Mouse (Mus musculus) right cerebral cortex, adult 2 months (tissue): Measurements from ENCODE around the gene Dock3.

ENCODE experiments used
- DNase-seq, 2 experiments: peaks; one replicate each; pipeline ENCODE4 v3.0.0; 2021 to 2022; ENCODE audit warnings: low spot score in 2 of 2

Dock3 gene

DNA sequence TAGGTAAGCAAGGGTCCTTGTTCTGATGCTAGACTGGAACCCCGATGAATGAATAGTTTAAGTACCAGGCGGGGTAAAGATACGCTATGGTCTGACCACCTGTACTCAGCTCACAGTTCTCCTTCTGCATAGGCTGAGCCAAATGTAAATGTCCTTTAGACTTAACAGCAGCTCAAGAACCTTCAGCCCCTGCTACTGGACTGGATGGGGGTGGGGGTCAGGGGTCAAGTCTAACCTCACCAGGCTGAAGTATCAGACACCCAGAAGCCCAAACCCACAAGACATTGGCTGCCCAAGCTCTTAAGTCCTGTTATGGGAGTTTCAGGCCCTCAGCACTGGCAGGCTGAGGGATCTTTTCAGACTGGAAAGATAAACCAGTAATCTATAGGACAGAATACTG is 343.4 kb downstream of the Dock3 start:
- DNase-seq: no peak

DNA sequence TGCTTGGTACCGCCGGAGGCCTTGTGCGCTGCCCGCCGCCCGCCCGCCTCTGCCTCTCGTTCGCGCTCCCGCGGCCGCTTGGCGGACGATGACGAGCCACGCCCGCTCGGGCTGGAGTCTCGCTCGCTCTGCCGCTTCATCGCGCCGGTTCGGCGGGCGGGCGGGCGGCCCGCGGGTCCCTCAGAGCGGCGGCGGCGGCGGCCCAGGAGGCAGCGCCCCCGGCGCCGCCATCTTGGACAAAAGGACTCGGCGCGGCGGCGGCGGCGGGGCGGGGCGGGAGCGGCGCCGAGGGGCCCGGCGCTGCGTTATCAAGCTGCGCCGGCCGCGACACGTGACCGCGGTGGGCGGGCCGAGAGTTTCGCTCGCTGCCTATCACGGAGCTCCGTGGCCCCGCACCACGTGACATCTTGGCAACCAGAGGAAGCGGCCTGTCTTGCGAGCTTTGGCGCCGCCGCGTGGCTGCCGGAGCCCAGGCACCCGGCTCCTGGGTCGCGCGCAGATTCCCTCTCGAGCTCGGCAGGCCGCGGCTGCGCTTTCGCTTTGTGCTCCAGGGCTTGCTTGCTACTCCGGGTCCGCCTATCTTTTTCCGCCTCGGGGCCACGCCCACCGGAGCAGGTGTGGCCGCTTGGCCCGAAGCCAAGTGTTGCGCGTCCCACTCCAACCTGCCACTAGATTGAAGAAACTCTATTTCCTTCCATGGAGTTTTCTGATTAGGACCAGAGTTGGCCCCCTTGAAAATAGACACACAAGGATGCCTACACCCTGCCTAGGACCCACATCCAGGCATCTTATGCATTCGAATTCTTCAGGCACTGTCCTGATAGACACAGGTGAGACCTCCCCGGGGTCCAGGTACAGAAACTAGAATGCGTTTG is 344.6 kb downstream of the Dock3 start, which contains the start of gene Rbm15b:
Rbm15b (minus strand) TSS at position 601 of the 875 bp plus-strand sequence.
- DNase-seq: peak; percentile 97 to 98

DNA sequence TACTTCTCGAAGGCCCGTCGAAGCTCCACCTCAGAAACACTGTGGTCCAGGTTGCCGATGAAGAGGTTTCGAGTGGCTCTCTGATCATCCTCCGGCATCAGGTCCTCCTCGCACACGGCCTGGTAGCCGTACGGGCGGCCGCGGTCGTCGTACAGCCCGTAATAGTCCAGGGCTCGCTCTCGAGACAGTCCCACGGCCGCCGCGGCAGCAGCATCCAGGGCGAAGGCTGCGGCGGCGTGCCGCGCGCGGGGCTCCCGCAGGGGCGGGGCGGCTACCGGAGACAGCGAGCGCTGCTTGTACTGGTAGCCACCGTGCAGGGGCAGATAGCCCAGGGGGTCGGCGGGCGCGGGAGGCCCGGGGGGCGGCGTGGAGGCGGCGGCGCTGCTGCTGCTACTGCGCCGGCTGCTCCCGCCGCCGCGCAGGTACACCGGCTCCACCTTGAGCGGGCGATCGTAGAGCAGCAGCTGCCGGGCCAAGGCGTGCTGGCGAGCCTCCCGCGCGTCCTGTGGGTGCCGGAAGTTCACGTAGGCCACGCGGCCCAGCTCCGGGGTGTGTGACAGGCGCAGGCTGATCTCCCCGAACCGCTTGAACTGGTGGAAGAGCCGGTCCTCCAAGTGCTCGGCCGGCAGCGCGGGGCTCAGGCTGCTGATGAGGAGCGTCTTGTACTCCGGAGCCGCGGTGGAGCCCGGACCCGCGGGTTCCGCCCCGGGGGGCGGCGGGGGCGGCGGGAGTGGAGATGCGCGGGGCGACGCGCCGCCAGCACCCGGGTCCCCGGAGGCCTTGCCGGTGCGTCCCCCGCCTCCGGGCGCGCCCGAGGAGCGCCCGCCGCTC is 345.6 kb downstream of the Dock3 start:
- DNase-seq: peak in 1 of 2 experiments; percentile 57

DNA sequence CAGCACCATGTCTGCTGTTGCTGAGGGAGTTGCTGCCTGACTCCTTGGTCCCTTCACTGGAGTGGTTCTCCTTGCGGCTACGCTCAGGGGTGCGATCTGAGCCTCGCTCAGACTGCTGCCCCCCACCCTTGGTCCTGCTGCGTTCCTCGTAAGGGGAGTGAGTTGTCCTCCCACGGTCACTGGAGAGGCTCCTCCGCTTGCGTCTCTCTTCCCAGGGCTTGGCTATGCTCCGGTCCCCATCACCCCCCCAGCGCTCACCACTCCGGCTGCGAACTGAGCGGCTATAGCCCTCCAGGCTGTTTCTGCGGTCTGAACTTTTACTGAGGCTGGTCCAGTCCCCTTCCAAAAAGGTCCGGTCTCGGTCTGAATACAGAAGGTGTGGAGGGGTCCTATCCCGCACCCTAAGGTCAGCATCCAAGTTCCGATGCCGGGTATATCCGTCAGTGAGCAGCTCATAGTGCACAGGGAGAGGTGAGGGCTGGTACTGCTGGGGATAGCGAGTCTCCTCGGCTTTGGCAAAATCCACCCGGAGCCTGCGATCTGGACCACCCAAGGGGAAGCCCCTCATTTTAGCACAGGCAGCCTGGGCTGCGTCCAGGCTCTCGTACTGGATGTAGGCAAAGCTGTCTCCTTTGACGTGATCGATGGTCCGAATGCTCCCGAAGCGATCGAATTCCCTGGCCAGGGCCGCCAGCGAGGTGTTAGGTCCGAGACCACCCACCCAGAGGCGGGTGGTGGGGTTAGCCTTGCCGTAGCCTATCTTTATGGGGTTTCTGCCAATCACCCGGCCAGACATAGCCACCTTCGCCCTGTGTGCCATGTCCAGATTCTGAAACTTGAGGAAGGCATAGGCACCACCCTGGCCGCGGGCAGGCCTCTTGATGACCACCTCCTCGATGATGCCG is 346.5 kb downstream of the Dock3 start:
- no peak for DNase-seq

DNA sequence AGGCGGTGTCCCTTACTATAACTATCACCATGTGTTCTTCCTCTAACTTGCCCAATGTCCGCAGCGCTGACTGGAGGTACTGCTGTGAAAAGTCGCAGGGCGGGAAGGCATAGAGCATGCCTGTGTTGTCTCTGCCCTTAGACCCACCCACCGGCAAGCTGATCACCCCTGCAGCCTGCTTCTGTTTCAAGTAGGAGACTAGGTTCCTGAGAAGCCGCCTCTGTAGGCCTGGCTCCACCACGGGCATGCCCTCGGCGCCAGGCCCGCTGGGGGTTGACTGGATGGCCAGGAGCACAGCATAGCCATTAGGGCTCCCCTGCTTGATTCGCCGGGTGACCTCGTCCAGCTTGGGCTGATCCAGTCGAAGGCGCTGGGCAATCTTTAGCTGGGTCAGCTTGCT is 347.4 kb downstream of the Dock3 start:
- no peak for DNase-seq

DNA sequence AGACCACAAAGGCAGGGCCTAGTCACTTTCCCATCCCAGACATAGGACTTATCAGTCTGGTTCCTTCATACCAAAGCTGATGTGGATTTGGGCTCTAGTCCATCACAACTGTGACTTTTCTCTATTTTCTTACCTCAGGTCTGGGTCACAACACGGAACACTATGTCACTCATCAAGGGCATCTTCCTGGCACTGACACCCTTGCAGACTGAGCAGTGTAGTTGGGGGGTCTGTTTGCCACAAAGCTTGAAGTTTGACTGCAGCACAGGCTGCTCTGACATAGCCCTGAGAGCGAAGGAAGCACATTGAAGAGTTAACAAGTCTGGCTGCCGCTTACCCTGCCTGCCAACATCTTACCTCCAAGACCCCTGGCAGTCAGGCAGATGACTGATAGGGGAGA is 348.6 kb downstream of the Dock3 start:
- no peak for DNase-seq

DNA sequence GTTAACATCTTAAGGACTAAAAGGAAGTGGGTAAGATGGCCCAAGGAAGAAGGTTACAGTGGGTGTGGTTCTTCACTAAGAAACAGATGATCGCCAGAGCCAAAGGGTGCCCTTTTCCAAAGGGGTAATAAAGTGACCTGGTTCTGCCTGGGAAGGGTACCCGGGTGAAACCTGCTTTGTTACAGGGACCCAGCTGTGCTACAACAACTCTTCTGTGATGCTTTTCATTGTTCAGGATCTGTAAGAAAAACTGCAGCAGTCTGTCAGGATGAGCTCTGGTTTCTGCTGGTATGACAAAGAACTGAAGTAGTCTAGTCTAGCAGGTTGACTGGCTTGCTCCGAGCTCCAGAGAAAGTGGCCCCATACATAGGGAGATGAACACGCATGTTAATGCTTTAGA is 349.5 kb downstream of the Dock3 start:
- DNase-seq: no peak

DNA sequence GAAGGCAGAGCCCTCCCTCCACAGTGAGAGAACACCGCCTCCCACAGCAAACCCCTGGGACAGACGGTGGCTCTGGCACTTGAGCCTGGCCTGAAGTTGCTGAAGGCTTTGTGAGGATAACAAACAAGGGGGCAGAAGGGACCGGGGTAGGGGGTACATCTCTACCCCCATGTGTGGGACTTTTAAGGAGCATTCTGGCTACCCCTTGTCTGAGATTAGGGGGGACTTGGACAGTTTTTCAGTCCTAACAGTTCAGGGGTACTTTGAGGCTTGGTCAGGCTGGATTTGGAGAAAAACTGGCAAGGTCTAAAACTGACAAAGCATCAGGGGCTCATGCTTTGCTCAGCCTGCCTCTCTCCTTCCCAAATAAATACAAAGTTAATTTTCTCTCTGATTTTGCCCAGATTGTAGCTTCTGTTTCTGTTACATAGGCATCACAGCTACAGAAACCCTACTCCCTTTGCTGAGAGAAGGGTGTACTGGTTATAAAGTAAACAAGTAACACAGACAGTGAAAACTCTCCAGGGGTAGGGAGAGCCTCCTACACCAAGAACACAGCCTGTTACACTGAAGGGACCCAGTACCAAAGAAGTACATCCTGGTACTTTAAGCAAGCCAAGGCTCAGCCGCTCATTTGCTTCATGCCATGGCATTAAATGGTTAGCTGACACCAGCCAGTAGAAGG is 350.5 kb downstream of the Dock3 start:
- no peak for DNase-seq

DNA sequence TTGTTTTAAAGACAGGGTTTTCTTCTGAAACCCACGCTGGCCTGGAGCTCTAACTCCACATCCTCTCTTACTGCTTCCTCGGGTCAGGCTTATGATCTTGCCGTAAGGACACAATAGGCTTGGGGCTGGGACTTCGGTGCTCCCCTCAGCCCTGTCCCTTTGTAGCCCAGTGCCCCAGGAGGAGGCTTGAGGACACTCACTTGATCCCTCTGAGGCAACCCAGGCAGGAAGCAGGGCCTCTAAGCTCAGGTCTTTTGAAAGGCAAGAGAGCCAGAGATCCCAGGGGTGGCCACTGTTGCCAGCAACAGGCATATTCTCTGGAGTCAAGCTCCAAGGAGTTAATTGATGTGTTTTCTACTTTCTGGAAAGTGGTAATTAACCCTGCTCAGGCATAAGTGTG is 352.2 kb downstream of the Dock3 start:
- DNase-seq: no peak

DNA sequence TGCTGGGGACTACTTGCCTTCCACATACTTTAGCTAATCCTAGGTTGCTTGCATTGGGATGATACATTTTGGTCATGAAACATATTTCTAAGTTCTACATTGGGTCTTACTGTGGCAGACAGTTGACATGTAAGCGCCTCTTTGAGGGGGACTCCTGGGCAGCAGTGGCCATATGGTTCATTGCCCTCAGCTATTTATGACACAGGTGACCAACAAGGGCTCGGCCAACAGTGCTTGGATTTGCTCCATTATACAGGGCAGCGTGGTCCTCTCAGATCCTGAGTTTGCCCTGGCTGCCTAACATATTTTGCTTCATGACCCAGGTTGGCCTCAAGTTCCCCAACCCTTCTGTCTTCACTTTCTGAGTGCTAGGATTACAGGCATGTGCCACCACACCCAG is 355.0 kb downstream of the Dock3 start:
- no peak for DNase-seq

DNA sequence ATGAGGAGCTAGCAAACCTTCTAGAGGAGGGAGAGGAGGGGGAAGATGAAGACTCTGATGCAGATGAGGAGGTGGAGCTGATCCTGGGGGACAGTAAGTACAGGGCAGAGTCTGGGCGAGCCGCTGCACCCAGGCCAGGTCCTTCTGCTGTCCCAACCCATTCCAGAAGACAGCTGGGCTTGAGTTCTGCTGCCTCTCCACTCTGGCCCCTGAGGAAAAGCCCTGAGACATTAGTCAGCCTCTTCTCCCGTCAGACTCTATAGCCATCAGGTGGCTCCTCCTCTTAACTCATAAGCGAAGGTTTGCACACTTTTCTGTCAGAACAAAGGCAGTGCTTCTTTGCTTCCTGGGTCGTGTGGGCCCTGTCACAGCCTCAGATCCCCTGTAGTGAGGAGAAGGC is 357.5 kb downstream of the Dock3 start:
- no peak for DNase-seq

DNA sequence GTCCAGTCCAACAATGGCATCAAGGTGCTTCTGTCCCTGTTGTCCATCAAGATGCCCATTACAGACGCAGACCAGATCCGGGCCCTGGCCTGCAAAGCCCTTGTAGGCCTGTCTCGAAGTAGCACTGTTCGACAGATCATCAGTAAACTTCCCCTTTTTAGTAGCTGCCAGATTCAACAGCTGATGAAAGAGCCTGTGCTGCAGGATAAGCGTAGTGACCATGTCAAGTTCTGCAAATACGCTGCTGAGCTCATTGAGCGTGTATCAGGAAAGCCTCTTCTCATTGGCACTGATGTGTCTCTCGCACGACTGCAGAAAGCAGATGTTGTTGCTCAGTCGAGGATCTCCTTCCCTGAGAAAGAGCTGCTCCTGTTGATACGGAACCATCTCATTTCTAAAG is 373.7 kb downstream of the Dock3 start:
- DNase-seq: no peak

DNA sequence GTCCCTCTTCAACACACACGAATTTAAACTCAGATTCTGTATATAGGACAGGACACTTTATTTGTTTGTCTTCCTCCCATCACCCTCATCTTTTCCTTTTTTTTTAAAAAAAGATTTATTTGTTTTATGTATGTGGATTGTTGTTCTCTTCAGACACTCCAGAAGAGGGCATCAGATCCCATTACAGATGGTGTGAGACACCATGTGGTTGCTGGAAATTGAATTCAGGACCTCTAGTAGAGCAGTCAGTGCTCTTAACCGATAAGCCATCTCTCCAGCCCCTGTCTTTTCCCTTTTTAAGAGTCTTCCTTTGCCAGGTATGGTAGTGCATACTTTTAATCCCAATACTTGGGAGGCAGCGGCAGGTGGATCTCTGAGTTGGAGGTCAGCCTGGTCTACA is 375.0 kb downstream of the Dock3 start:
- no peak for DNase-seq
